Mouse (Mus musculus): Measurements from ENCODE around the gene Thbs4. TPM values are rescaled to one million over a fixed set of nuclear protein-coding genes. Genes with fewer than 3 reads are reported as not detected.
A peak's percentile ranks its signal among the peaks of the same experiment; 100 is the strongest.

Thbs4 gene
- total RNA-seq, 4 experiments from 2014 or later = 26.9 to 99.8 (median 59.9) TPM

GRCm38 (mm10) chr13:92762322-92762721, 32.3 kb downstream of the Thbs4 start:
- DNase-seq (ENCODE audit: low spot score in 2 of 2) = no peak

GRCm38 (mm10) chr13:92760519-92760918, 34.1 kb downstream of the Thbs4 start:
- no peak for DNase-seq (ENCODE audit: low spot score in 2 of 2)

GRCm38 (mm10) chr13:92759096-92759495, 35.5 kb downstream of the Thbs4 start:
- no peak for DNase-seq (ENCODE audit: low spot score in 2 of 2)

GRCm38 (mm10) chr13:92757972-92758585, 36.5 kb downstream of the Thbs4 start:
- DNase-seq (ENCODE audit: low spot score in 2 of 2) = no peak

GRCm38 (mm10) chr13:92755036-92755435, 39.6 kb downstream of the Thbs4 start:
- DNase-seq (ENCODE audit: low spot score in 2 of 2) = no peak

GRCm38 (mm10) chr13:92753676-92754075, 40.9 kb downstream of the Thbs4 start:
- no peak for DNase-seq (ENCODE audit: low spot score in 2 of 2)

GRCm38 (mm10) chr13:92751726-92752565, 42.7 kb downstream of the Thbs4 start:
- DNase-seq (ENCODE audit: low spot score in 2 of 2) = peak; percentile 87 to 88

GRCm38 (mm10) chr13:92750976-92751518, 43.6 kb downstream of the Thbs4 start:
- DNase-seq (ENCODE audit: low spot score in 2 of 2) = peak in 1 of 2 experiments; percentile 51

GRCm38 (mm10) chr13:92743337-92743736, 51.3 kb downstream of the Thbs4 start:
- no peak for DNase-seq (ENCODE audit: low spot score in 2 of 2)

GRCm38 (mm10) chr13:92742886-92743285, 51.7 kb downstream of the Thbs4 start:
- no peak for DNase-seq (ENCODE audit: low spot score in 2 of 2)

GRCm38 (mm10) chr13:92740671-92741270, 53.8 kb downstream of the Thbs4 start:
- no peak for DNase-seq (ENCODE audit: low spot score in 2 of 2)

GRCm38 (mm10) chr13:92739858-92740257, 54.8 kb downstream of the Thbs4 start:
- DNase-seq (ENCODE audit: low spot score in 2 of 2) = no peak

GRCm38 (mm10) chr13:92738821-92739220, 55.8 kb downstream of the Thbs4 start:
- DNase-seq (ENCODE audit: low spot score in 2 of 2) = peak in 1 of 2 experiments; percentile 1

GRCm38 (mm10) chr13:92736516-92737300, 57.9 kb downstream of the Thbs4 start:
- no peak for DNase-seq (ENCODE audit: low spot score in 2 of 2)

- no peak for DNase-seq (ENCODE audit: low spot score in 2 of 2)
Observed at GRCm38 (mm10) chr13:92735693-92736092, 58.9 kb downstream of the Thbs4 start.

GRCm38 (mm10) chr13:92733741-92734140, 60.9 kb downstream of the Thbs4 start:
- DNase-seq (ENCODE audit: low spot score in 2 of 2) = no peak

GRCm38 (mm10) chr13:92733252-92733651, 61.4 kb downstream of the Thbs4 start:
- DNase-seq (ENCODE audit: low spot score in 2 of 2) = no peak

GRCm38 (mm10) chr13:92732836-92733235, 61.8 kb downstream of the Thbs4 start:
- no peak for DNase-seq (ENCODE audit: low spot score in 2 of 2)

GRCm38 (mm10) chr13:92731811-92732210, 62.8 kb downstream of the Thbs4 start:
- no peak for DNase-seq (ENCODE audit: low spot score in 2 of 2)

GRCm38 (mm10) chr13:92729811-92730210, 64.8 kb downstream of the Thbs4 start:
- DNase-seq (ENCODE audit: low spot score in 2 of 2) = no peak

- no peak for DNase-seq (ENCODE audit: low spot score in 2 of 2)
Observed at GRCm38 (mm10) chr13:92722389-92722788, 72.2 kb downstream of the Thbs4 start.
